Mouse (Mus musculus) mesoderm, embryonic 11.5 days (tissue): ENCODE measurements around the gene Psmb8.

Source experiments
- DNase-seq: peaks from one replicate; pipeline ENCODE4 v3.0.0-alpha.2; 2012; ENCODE audit warnings: low read depth, low spot score

Psmb8 gene

GRCm38 (mm10) chr17:34192852-34193251, 4.7 kb upstream of the Psmb8 start:
- DNase-seq = peak; percentile 21

GRCm38 (mm10) chr17:34193468-34193867, 4.1 kb upstream of the Psmb8 start:
- no peak for DNase-seq

GRCm38 (mm10) chr17:34194723-34195122, 2.8 kb upstream of the Psmb8 start:
- no peak for DNase-seq

- DNase-seq = no peak
Observed at GRCm38 (mm10) chr17:34196491-34196890, 1.0 kb upstream of the Psmb8 start.

GRCm38 (mm10) chr17:34197904-34198520, 491 bp downstream of the Psmb8 start:
- DNase-seq = no peak

GRCm38 (mm10) chr17:34198521-34198912, 996 bp downstream of the Psmb8 start:
- no peak for DNase-seq

- DNase-seq = no peak
Observed at GRCm38 (mm10) chr17:34199050-34199619, 1.6 kb downstream of the Psmb8 start.

GRCm38 (mm10) chr17:34200047-34200446, 2.5 kb downstream of the Psmb8 start:
- DNase-seq = no peak

GRCm38 (mm10) chr17:34200772-34201505, 3.4 kb downstream of the Psmb8 start:
- no peak for DNase-seq

GRCm38 (mm10) chr17:34201506-34202055, 4.1 kb downstream of the Psmb8 start:
- no peak for DNase-seq

- DNase-seq = no peak
Observed at GRCm38 (mm10) chr17:34202760-34203442, 5.4 kb downstream of the Psmb8 start.

GRCm38 (mm10) chr17:34203444-34203843, 5.9 kb downstream of the Psmb8 start, which contains the start of gene Tap2:
Tap2 (plus strand) TSS chr17:34203527.
- no peak for DNase-seq

GRCm38 (mm10) chr17:34204303-34205010, 6.9 kb downstream of the Psmb8 start:
- peak; percentile 81 for DNase-seq

GRCm38 (mm10) chr17:34205021-34205745, 7.7 kb downstream of the Psmb8 start:
- no peak for DNase-seq

GRCm38 (mm10) chr17:34205746-34206176, 8.2 kb downstream of the Psmb8 start:
- no peak for DNase-seq

GRCm38 (mm10) chr17:34206731-34207130, 9.2 kb downstream of the Psmb8 start:
- DNase-seq = no peak

- DNase-seq = no peak
Observed at GRCm38 (mm10) chr17:34207456-34207855, 9.9 kb downstream of the Psmb8 start.

GRCm38 (mm10) chr17:34207866-34208265, 10.3 kb downstream of the Psmb8 start:
- no peak for DNase-seq

GRCm38 (mm10) chr17:34208421-34208820, 10.9 kb downstream of the Psmb8 start:
- DNase-seq = no peak

GRCm38 (mm10) chr17:34209680-34210079, 12.2 kb downstream of the Psmb8 start:
- DNase-seq = no peak

GRCm38 (mm10) chr17:34210599-34210998, 13.1 kb downstream of the Psmb8 start:
- no peak for DNase-seq
